Mouse (Mus musculus): ENCODE results near the gene Cox19. TPM values are rescaled to one million over a fixed set of nuclear protein-coding genes. Genes with fewer than 3 reads are reported as not detected.

The Cox19 gene
- polyA plus RNA-seq, 1 experiment = 46.7 TPM

- TF ChIP-seq CTCF (IDR thresholded peaks at IDR 0.05; ENCODE audit: borderline replicate concordance, insufficient read depth, low read length) (no peak), POLR2A (IDR thresholded peaks at IDR 0.05; ENCODE audit: low read depth, low read length) (no peak)
- Histone ChIP-seq H3K4me3 (ENCODE audit: insufficient read depth, low read length) (no peak overlapping the region), H3K27ac (ENCODE audit: insufficient read depth, low read length) (no peak overlapping the region), H3K4me1 (ENCODE audit: control insufficient read depth, insufficient read depth, low read length) (no peaks in the 10 kb centered on the region)
Observed at GRCm38 (mm10) chr5:139324045-139324491, 27.1 kb downstream of the Cox19 start.

DNA sequence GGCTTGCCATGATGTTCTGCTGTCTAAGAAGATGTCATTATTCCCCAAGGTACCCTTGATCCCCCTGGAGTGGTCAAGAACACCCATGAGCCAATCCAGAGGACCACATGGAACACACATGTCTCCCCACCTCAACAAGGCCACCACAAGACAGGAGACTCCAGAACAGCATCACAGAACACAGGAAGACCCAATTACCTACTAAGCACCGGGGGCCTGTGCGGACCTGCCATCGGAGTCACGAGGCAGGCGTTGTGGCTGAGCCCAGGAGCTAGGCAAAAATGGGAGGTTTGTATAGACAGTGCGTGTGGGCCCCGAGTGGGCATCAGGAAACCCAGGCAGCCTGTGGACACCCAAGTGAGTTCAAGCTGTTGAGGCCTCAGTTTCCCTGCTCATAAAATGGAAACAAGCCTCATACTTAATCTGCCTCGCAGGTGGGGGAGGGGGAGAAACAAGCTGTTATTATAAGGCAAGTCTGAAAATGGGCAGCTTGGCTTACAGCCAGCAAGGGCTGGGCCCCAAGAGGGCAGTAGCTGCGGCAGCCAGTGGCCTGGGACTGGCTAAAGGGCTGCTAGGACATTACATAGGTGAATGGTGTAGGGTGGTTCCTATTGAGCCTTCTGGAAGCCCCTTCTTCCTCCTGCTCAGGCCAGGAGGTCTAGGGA lies 27.8 kb downstream of the Cox19 start:
- Histone ChIP-seq H3K4me3 (ENCODE audit: insufficient read depth, low read length) (no peak overlapping the region), H3K27ac (ENCODE audit: insufficient read depth, low read length) (no peak overlapping the region), H3K4me1 (ENCODE audit: control insufficient read depth, insufficient read depth, low read length) (no peaks in the 10 kb centered on the region)
- TF ChIP-seq CTCF (IDR thresholded peaks at IDR 0.05; ENCODE audit: borderline replicate concordance, insufficient read depth, low read length) = no peak
- TF ChIP-seq POLR2A (IDR thresholded peaks at IDR 0.05; ENCODE audit: low read depth, low read length) = no peak

DNA sequence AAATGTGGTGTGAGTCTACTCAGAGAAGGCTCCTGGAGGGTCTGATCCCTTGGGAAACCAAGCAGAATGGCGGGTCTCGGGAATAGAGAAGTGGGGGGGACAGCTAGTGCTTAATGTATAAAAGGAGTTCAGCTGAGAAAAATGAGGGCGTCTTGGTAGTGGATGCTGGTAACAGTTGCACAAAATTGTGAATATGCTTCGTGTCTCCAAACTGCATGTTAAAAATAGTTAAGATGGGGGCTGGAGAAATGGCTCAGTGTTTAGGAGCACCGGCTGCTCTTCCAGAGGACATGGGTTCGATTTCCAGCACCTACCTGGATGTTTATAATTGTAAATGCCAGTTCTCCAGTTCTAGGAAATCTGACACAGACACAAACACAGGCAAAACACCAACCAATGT lies 29.9 kb downstream of the Cox19 start:
- TF ChIP-seq POLR2A (IDR thresholded peaks at IDR 0.05; ENCODE audit: low read depth, low read length) (no peak), CTCF (IDR thresholded peaks at IDR 0.05; ENCODE audit: borderline replicate concordance, insufficient read depth, low read length) (no peak)
- Histone ChIP-seq H3K4me1 (ENCODE audit: control insufficient read depth, insufficient read depth, low read length) (no peaks in the 10 kb centered on the region), H3K4me3 (ENCODE audit: insufficient read depth, low read length) (no peak overlapping the region), H3K27ac (ENCODE audit: insufficient read depth, low read length) (no peak overlapping the region)

DNA sequence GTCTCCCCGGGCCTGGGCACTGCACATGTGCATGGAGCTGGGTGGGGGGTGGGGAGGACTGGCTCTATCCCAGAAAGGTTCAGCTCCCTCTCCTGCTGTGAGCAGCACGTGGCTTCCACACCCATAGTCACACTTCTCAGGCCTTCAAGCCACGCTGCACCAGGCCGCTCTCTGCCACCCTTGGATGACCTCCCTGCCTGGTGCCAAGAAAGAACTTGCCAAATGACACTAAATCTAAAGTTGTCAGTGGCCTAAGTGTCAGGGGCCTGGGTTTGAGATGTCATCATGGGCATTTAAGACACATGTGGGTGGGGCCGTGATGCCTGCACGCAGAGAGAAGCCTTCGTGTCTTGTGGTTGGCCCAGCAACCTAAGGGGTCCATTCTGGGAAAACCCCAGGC lies 30.8 kb downstream of the Cox19 start:
- TF ChIP-seq CTCF (IDR thresholded peaks at IDR 0.05; ENCODE audit: borderline replicate concordance, insufficient read depth, low read length) (no peak), POLR2A (IDR thresholded peaks at IDR 0.05; ENCODE audit: low read depth, low read length) (no peak)
- Histone ChIP-seq H3K4me3 (ENCODE audit: insufficient read depth, low read length) (no peak overlapping the region), H3K27ac (ENCODE audit: insufficient read depth, low read length) (no peak overlapping the region), H3K4me1 (ENCODE audit: control insufficient read depth, insufficient read depth, low read length) (no peaks in the 10 kb centered on the region)

GRCm38 (mm10) chr5:139317751-139318504 lies 33.3 kb downstream of the Cox19 start:
- Histone ChIP-seq H3K4me1 (ENCODE audit: control insufficient read depth, insufficient read depth, low read length) (no peaks in the 10 kb centered on the region), H3K4me3 (ENCODE audit: insufficient read depth, low read length) (no peak overlapping the region), H3K27ac (ENCODE audit: insufficient read depth, low read length) (no peak overlapping the region)
- TF ChIP-seq POLR2A (IDR thresholded peaks at IDR 0.05; ENCODE audit: low read depth, low read length) (no peak), CTCF (IDR thresholded peaks at IDR 0.05; ENCODE audit: borderline replicate concordance, insufficient read depth, low read length) (no peak)

DNA sequence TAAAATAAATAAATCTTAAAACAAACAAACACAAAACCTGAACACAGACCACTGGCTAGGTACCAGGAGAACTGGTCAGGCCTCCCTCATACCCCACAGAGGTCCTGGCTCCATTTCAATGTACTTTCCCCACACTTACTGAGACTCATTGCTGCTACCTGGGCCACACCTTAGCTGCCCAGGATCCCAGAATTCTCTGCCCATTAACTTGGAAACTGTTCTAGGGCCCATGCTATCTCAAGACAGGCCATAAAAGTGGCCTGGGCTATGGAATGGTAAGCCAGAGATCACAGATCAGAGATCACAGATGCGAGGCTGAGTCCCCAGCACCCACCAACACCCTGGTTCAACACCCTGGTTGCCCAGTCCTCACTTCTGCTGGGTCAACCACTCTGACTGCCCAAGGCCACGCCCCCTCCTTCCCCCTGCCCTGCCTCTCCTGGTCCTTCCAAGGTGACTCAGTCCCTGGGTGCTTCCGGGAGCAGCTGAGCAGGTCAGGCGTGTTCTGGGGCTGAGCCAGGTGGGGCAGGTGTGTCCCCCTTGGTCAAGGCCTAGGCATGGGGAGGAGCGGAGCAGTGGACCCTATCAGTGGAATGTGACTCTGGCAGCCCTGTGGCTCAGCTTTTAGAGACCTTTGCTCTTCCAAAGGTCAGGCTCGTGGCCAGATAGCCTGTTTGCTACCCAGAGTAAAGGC lies 34.1 kb downstream of the Cox19 start:
- Histone ChIP-seq H3K27ac (ENCODE audit: insufficient read depth, low read length) (no peak overlapping the region), H3K4me3 (ENCODE audit: insufficient read depth, low read length) (no peak overlapping the region), H3K4me1 (ENCODE audit: control insufficient read depth, insufficient read depth, low read length) (no peaks in the 10 kb centered on the region)
- TF ChIP-seq CTCF (IDR thresholded peaks at IDR 0.05; ENCODE audit: borderline replicate concordance, insufficient read depth, low read length) (no peak), POLR2A (IDR thresholded peaks at IDR 0.05; ENCODE audit: low read depth, low read length) (no peak)

GRCm38 (mm10) chr5:139314941-139315642 lies 36.1 kb downstream of the Cox19 start:
- H3K4me3 ChIP-seq (ENCODE audit: insufficient read depth, low read length) = no peak overlapping the region
- TF ChIP-seq POLR2A (IDR thresholded peaks at IDR 0.05; ENCODE audit: low read depth, low read length) (no peak), CTCF (IDR thresholded peaks at IDR 0.05; ENCODE audit: borderline replicate concordance, insufficient read depth, low read length) (no peak)
- H3K27ac ChIP-seq (ENCODE audit: insufficient read depth, low read length) = no peak overlapping the region
- H3K4me1 ChIP-seq (ENCODE audit: control insufficient read depth, insufficient read depth, low read length) = no peaks in the 10 kb centered on the region

DNA sequence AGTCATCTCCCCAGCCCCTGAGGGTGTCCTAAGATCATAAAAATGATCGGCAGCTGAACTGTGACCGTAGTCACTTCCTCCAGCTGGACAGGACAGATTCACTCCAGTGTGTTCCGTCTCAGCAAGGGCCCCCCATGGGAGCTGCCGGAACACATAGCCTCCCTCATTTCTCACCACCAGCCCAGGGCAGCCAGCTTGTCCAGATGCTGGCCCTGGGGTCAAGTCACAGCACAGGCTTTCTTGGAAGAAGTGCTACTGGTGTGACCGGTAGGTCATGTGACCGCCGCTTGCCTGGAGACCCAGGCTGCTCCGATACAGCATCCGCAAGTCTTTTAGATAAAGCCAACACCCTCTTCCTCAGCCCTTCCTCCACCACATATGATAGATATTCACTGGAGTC lies 37.7 kb downstream of the Cox19 start:
- TF ChIP-seq POLR2A (IDR thresholded peaks at IDR 0.05; ENCODE audit: low read depth, low read length) (no peak), CTCF (IDR thresholded peaks at IDR 0.05; ENCODE audit: borderline replicate concordance, insufficient read depth, low read length) (no peak)
- Histone ChIP-seq H3K27ac (ENCODE audit: insufficient read depth, low read length) (no peak overlapping the region), H3K4me3 (ENCODE audit: insufficient read depth, low read length) (no peak overlapping the region), H3K4me1 (ENCODE audit: control insufficient read depth, insufficient read depth, low read length) (no peaks in the 10 kb centered on the region)

GRCm38 (mm10) chr5:139311822-139312221 lies 39.4 kb downstream of the Cox19 start:
- no peak overlapping the region for H3K27ac ChIP-seq (ENCODE audit: insufficient read depth, low read length)

More at GRCm38 (mm10) chr5:139311822-139312221, 39.4 kb downstream of the Cox19 start:
- TF ChIP-seq POLR2A (IDR thresholded peaks at IDR 0.05; ENCODE audit: low read depth, low read length) = no peak
- no peak for TF ChIP-seq CTCF (IDR thresholded peaks at IDR 0.05; ENCODE audit: borderline replicate concordance, insufficient read depth, low read length)
- no peak overlapping the region for H3K4me3 ChIP-seq (ENCODE audit: insufficient read depth, low read length)
- no peaks in the 10 kb centered on the region for H3K4me1 ChIP-seq (ENCODE audit: control insufficient read depth, insufficient read depth, low read length)
